Mouse (Mus musculus) bone marrow, adult 2 months (tissue): ENCODE measurements around the gene Gm42957. TPM values are rescaled to one million over a fixed set of nuclear protein-coding genes. Genes with fewer than 3 reads are reported as not detected.

Experiments used
- H3K27ac ChIP-seq: fragments of 200-500 bp; 2 replicates; pipeline ENCODE4 v1.5.1; 2012; ENCODE audit warnings: low read depth, mild to moderate bottlenecking, control low read depth, inconsistent platforms, low read length; ENCODE audit not compliant: control insufficient read depth, poor library complexity, insufficient read depth
- H3K4me1 ChIP-seq: fragments of 200-500 bp; 2 replicates; pipeline ENCODE4 v1.6.1; 2011; ENCODE audit warnings: low read length; ENCODE audit not compliant: control insufficient read depth, insufficient read depth
- H3K4me3 ChIP-seq: fragments of 200-500 bp; replicated peaks from 2 replicates; pipeline ENCODE3; 2011; ENCODE audit warnings: mild to moderate bottlenecking, low read depth, low read length, control low read depth; ENCODE audit not compliant: control insufficient read depth
- CTCF ChIP-seq: fragments of 200-500 bp; IDR thresholded peaks from 2 replicates; pipeline ENCODE4 v1.5.1; 2011; ENCODE audit warnings: low read length, control low read depth; ENCODE audit not compliant: control insufficient read depth, insufficient read depth
- POLR2A ChIP-seq: fragments of 200-500 bp; IDR thresholded peaks from 2 replicates; pipeline ENCODE4 v1.6.1; 2011; ENCODE audit warnings: low read depth, mild to moderate bottlenecking, control low read depth, low read length, borderline replicate concordance; ENCODE audit not compliant: control insufficient read depth
- WGBS: fragments of 180-500 bp; shearing (Covaris S2); methylation state at CpG from one replicate; pipeline ENCODE4 v1.1.7; 2018; 5-methylcytosine and 5-hydroxymethylcytosine counted together
- polyA plus RNA-seq: library from polyadenylated mRNA; stranded (reverse); fragments of >200 nt; gene quantifications from 2 replicates; pipeline ENCODE4 v1.2.4, GENCODE M21; 2011; ENCODE audit warnings: low replicate concordance; ENCODE audit not compliant: missing spikeins, insufficient read depth, insufficient read length

Gm42957 gene
- polyA plus RNA-seq: not detected in 2 replicates

DNA sequence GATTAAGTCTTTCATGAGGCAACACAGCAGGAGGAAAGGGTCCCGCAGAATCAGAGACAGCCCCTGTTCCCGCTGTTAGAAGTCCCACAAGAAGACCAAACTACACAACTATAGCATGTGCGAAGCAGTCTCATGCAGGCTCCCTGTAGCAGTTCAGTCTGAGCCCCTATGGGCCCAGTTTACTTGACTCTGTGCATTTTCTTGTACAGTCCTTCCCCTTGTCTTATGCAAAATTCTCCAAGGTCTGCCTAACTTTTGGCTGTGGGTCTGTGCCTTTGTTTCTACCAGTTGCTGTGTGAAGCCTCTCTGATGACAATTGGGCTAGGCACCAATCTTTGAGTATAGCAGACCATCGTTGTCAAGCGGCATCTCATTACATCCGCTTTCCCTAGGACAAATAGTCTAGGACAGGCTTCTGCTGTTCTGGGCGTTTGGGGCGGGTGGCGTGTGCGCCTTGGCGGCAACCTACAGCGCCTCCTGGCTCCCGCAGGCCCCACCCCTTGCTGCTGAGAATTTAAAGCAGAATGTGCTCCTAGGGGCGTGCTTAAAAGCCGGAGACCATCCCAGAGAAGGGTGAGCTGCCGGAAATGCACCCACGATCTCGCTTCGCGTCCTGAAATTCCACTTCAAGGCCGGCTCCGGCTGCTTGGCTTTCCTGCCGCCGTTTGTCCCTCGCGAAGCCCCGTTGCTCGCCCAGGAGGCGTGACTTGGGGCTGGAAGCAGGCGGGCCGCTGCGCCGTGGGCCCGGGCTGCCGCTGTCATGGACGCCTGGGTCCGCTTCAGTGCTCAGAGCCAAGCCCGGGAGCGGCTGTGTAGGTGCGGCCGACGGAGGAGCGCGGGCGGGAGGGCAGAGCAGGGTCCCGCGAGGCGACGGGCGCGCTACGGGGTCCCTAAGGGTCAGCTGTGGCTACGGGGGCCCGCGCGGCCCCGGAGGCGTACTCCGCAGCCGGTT lies at the start of gene Gm42957, which contains the start of gene Pex11b:
Gene Gm42957 (plus strand): TSS at position 547 of the 952 bp plus-strand sequence.
Gene Pex11b (plus strand): TSS at position 449 of the 952 bp plus-strand sequence.
- 4% methylated on average over 60 of the region's 60 CpGs for WGBS
- peak; percentile 65; the same call in 1 of the 2 replicates for TF ChIP-seq POLR2A
- peak; percentile 32; the same call in 1 of the 2 replicates for TF ChIP-seq CTCF

DNA sequence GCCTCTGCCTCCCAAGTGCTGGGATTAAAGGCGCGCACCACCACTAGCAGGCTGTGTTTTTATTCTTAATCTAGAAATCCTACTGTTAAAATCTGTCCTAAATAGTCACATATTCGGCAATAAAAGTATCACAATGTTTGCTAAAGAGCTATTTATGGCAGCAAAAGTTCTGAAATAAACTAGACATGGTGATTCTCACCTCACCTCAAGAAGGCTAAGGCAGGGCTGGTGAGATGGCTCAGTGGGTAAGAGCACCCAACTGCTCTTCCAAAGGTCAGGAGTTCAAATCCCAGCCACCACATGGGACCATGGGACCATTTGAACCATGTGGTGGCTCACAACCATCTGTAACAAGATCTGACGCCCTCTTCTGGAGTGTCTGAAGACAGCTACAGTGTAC lies 44.6 kb upstream of the Gm42957 start:
- no peak overlapping the region for H3K4me3 ChIP-seq
- no peak for TF ChIP-seq CTCF
- no peak for TF ChIP-seq POLR2A
- 82% methylated on average over 4 of the region's 4 CpGs for WGBS
- H3K4me1 ChIP-seq: no peaks in the 10 kb centered on the region
- H3K27ac ChIP-seq: no peak overlapping the region

More for the DNA sequence above, at the start of gene Gm42957, which contains the start of gene Pex11b:
- Histone ChIP-seq H3K4me3 (peak within 1 kb of the TSS; percentile 92), H3K27ac (peak within 1 kb of the TSS; percentile 87), H3K4me1 (peaks cover 1% of the 10 kb centered on the region; the same call in 1 of the 2 replicates)

DNA sequence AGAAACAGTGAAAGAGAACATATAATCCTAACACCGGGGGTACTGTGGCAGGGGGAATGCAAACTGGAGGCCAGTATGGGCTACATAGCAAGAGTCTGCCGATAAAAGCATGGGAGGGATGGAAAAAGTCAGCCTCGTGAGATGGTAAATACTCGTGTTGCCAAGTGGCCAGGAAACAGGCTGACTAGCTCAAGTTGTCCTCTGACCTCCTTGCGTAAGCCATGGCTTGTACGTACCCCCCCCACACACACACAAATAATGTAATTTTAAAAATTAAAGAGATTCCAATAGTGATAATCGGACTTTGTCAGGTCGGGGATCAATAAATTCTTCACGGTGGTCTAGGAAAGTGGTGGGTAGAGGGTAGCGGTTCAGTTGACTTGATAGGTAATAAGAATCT lies 41.9 kb upstream of the Gm42957 start:
- TF ChIP-seq POLR2A (no peak), CTCF (no peak)
- H3K4me1 ChIP-seq: no peaks in the 10 kb centered on the region; the same call in 1 of the 2 replicates
- 2% methylated on average over 10 of the region's 10 CpGs for WGBS
- H3K27ac ChIP-seq: no peak overlapping the region; the same call in 1 of the 2 replicates
- H3K4me3 ChIP-seq: peak overlapping the region; percentile 83

DNA sequence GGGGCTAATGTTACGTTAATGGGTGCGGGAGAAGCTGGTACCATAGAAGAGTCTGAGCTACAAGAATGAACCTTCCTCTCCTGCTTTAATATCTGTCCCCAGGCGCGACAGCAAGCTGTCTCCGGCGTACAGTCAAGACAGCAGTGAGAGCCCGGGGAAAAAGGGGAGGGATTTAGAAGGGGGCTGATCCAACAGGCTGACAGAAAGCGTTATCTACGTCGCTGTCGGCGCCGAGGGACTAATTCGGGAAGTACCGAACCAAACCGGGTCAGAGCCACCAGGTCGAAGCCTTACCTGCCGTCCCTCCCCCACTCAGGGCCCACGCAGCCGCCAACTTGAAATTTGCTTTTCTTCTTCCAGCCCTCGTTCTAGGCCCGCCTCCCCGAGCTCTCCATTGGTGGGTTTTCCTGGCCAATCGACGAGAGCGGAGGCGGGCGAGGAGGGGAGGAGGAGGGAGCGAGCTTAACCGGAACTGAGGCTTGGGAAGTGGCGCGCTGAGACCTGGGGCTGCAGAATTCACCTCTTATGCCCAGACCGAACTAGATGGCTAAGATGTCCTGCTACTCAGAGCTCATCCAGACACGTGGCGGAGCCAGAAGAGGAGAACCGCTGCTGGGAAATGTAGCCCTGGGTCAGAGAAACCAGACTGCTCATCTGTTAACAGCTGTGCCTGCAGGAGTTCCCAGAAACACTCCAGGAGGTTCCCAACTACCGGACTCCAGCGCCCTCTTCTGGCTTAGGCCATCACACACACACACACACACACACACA lies 41.3 kb upstream of the Gm42957 start, which contains the start of gene Polr3gl:
Gene Polr3gl (minus strand): TSS at position 392 of the 771 bp plus-strand sequence.
- Histone ChIP-seq H3K27ac (peak within 1 kb of the TSS; percentile 67), H3K4me1 (no peaks in the 10 kb centered on the region; the same call in 1 of the 2 replicates), H3K4me3 (peak within 1 kb of the TSS; percentile 83)
- TF ChIP-seq CTCF: peak; percentile 9; the same call in 1 of the 2 replicates
- peak; percentile 65; the same call in 1 of the 2 replicates for TF ChIP-seq POLR2A
- WGBS: under 1% methylated on average over 38 of the region's 38 CpGs

DNA sequence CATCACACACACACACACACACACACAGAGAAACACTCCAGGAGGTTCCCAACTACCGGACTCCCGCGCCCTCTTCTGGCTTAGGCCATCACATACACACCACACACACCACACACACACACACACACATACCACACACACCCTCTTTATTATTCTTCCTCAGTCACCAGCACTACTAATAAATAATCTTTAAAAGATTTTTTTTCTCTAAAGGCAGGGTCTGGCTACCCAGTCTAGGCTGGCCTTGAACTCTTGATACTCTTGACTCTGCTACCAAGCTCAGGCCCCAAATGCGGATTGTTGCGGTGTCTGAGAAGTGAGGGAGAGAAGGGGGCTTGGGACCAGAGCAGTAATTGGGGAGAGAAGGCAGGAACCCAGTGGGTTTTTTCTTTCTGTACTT lies 40.4 kb upstream of the Gm42957 start:
- Histone ChIP-seq H3K27ac (no peak overlapping the region), H3K4me3 (no peak overlapping the region), H3K4me1 (no peaks in the 10 kb centered on the region; the same call in 1 of the 2 replicates)
- no peak for TF ChIP-seq POLR2A
- no peak for TF ChIP-seq CTCF
- WGBS: 97% methylated on average over 5 of the region's 5 CpGs

DNA sequence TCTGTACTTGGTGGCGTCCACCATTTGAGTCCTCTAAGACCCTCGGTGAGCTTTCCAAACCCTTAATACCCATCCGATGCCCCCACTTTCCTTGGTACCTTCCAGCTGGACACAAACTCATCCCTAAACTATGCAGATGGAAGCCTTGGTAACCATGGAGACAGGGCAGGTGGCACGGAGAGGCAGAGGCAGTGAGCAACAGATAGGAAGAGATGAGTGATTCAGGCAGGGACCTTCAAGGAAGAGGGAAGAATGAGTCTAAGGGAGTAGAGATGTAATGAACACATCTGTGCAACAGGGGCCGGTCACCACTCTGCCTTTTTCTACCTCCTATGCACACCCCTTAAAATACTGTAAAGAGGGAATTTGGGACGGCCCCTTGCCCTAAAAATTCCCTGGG lies 39.6 kb upstream of the Gm42957 start:
- WGBS: 42% methylated on average over 6 of the region's 6 CpGs
- TF ChIP-seq POLR2A: no peak
- TF ChIP-seq CTCF: no peak
- H3K4me3 ChIP-seq: no peak overlapping the region
- H3K4me1 ChIP-seq: no peaks in the 10 kb centered on the region; the same call in 1 of the 2 replicates
- H3K27ac ChIP-seq: no peak overlapping the region

DNA sequence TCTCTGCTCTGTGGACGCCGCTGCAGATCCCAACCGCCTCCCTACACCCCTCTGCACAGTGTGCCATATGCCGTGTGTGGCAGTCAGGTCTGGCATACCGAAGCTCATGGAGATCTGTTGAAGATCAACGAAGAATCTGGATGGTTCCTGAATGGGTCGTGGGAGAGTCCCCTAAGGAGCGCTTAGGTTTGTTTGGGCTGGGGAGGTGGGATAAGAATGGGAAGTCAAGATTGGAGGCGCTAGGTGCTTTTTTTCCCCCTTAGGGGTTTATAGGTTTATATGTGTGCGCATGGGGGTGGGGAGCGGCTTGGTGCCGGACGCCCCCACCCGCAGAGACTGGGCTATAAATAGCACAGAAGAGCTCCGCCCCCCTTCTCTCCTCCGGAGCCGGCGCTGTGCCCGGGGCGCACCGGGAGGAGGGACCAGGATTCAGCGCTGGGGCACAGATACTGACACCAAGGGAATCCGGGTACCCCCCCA lies 39.0 kb upstream of the Gm42957 start, which contains the start of gene Ankrd34a:
Gene Ankrd34a (plus strand): TSS at position 409 of the 480 bp plus-strand sequence.
- WGBS: 4% methylated on average over 22 of the region's 23 CpGs
- Histone ChIP-seq H3K27ac (no peak within 1 kb of the TSS), H3K4me3 (no peak within 1 kb of the TSS), H3K4me1 (no peaks in the 10 kb centered on the region; the same call in 1 of the 2 replicates)
- TF ChIP-seq CTCF: no peak
- no peak for TF ChIP-seq POLR2A

DNA sequence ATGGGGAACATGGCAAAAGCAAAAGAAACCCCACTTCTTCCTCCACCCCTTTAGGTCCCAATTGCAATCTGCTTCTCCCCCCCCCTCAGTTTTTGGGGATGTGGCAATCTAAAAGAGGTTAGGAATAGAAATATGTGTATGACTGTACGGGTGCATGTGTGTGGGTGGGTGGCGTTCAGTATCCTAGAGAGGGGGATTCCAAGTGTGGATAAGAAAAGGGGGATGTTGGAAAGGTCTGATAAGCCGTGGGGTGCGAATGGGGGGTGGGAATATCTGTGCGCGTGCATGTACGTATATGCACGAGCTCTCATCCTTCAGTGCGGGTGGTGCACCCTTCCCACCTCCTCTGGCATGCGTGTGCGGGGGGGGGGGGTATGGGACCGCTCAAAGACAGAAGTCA lies 38.4 kb upstream of the Gm42957 start:
- H3K4me3 ChIP-seq: no peak overlapping the region
- no peak overlapping the region for H3K27ac ChIP-seq
- 2% methylated on average over 9 of the region's 12 CpGs for WGBS
- no peak for TF ChIP-seq CTCF
- no peak for TF ChIP-seq POLR2A
- H3K4me1 ChIP-seq: peaks cover 1% of the 10 kb centered on the region; the same call in 1 of the 2 replicates
